Mouse (Mus musculus) liver, adult 2 months (tissue): ENCODE results near the gene Focad.

ENCODE experiments used
- CTCF ChIP-seq: fragments of 200-500 bp; IDR thresholded peaks from 2 replicates; pipeline ENCODE4 v1.5.1; 2011; ENCODE audit warnings: low read depth, low read length, control low read depth
- POLR2A ChIP-seq: fragments of 200-500 bp; IDR thresholded peaks from 2 replicates; pipeline ENCODE4 v1.6.1; 2011; ENCODE audit warnings: low read length, control low read depth; ENCODE audit not compliant: insufficient read depth; ENCODE audit errors: extremely low read depth

GRCm38 (mm10) chr4:88197244-88197643, 102.8 kb downstream of the Focad start:
- no peak for TF ChIP-seq CTCF
- no peak for TF ChIP-seq POLR2A
